Mouse (Mus musculus): ENCODE data around the gene Cpn2. TPM values are rescaled to one million over a fixed set of nuclear protein-coding genes. Genes with fewer than 3 reads are reported as not detected.

Cpn2 gene
- total RNA-seq (2014; rRNA removed), result not detected in 2 replicates
- polyA plus RNA-seq (2015; fragmentation: Nextera tagmentation; extraction: Ambion mirVana), result not detected in 2 replicates

GRCm38 (mm10) chr16:30267359-30267758 lies at the start of gene Cpn2:
Gene Cpn2 (minus strand): TSS chr16:30267499.
- no peak for TF ChIP-seq CTCF (IDR thresholded peaks at IDR 0.05)
- H3K36me3 ChIP-seq (ENCODE audit: insufficient read depth, low read length), result no peaks in the 10 kb centered on the region
- no peaks in the 10 kb centered on the region for H3K4me1 ChIP-seq (ENCODE audit: insufficient read depth, low read length)
- H3K27ac ChIP-seq (ENCODE audit: low read depth, low read length), result no peak within 1 kb of the TSS
- DNase-seq (ENCODE audit: low spot score) (no peak), ATAC-seq (ENCODE audit: low FRiP score) (no peak)
- H3K9me3 ChIP-seq (ENCODE audit: low read length), result no peaks in the 10 kb centered on the region
- no peaks in the 10 kb centered on the region for H3K27me3 ChIP-seq (ENCODE audit: insufficient read depth, low read length)
- no peak within 1 kb of the TSS for H3K4me2 ChIP-seq (ENCODE audit: low read depth, low read length, poor library complexity, severe bottlenecking)
- no peak within 1 kb of the TSS for H3K4me3 ChIP-seq (ENCODE audit: low read depth, low read length)
- WGBS, result 76% methylated on average over 5 of the region's 5 CpGs
- H3K9ac ChIP-seq (replicated peaks; ENCODE audit: low read length, poor library complexity, severe bottlenecking), result no peak within 1 kb of the TSS

- H3K27me3 ChIP-seq (ENCODE audit: insufficient read depth, low read length), result peaks cover 18% of the 10 kb centered on the region
- DNase-seq (ENCODE audit: low spot score), result peak; percentile 64
- no peak overlapping the region for H3K4me3 ChIP-seq (ENCODE audit: low read depth, low read length)
- H3K36me3 ChIP-seq (ENCODE audit: insufficient read depth, low read length), result no peaks in the 10 kb centered on the region
- H3K9me3 ChIP-seq (ENCODE audit: low read length), result no peaks in the 10 kb centered on the region
- H3K27ac ChIP-seq (ENCODE audit: low read depth, low read length), result no peak overlapping the region
- no peak for ATAC-seq (ENCODE audit: low FRiP score)
- no peaks in the 10 kb centered on the region for H3K4me1 ChIP-seq (ENCODE audit: insufficient read depth, low read length)
- peak; percentile 81 for TF ChIP-seq CTCF (IDR thresholded peaks at IDR 0.05)
- H3K4me2 ChIP-seq (ENCODE audit: low read depth, low read length, poor library complexity, severe bottlenecking), result no peak overlapping the region
- no peak overlapping the region for H3K9ac ChIP-seq (replicated peaks; ENCODE audit: low read length, poor library complexity, severe bottlenecking)
These were observed 46.9 kb upstream of the Cpn2 start for GRCm38 (mm10) chr16:30314236-30314635.

- TF ChIP-seq CTCF (IDR thresholded peaks at IDR 0.05), result no peak
- H3K36me3 ChIP-seq (ENCODE audit: insufficient read depth, low read length), result no peaks in the 10 kb centered on the region
- peak within 1 kb of the TSS; percentile 81 for H3K4me2 ChIP-seq (ENCODE audit: low read depth, low read length, poor library complexity, severe bottlenecking)
- H3K4me1 ChIP-seq (ENCODE audit: insufficient read depth, low read length), result peaks cover 6% of the 10 kb centered on the region; the same call in 1 of the 2 replicates
- H3K27me3 ChIP-seq (ENCODE audit: insufficient read depth, low read length), result peaks cover 32% of the 10 kb centered on the region
- DNase-seq (ENCODE audit: low spot score) (no peak), ATAC-seq (ENCODE audit: low FRiP score) (no peak)
- peak within 1 kb of the TSS; percentile 55 for H3K4me3 ChIP-seq (ENCODE audit: low read depth, low read length)
- no peaks in the 10 kb centered on the region for H3K9me3 ChIP-seq (ENCODE audit: low read length)
- no peak within 1 kb of the TSS; the same call in 1 of the 2 replicates for H3K9ac ChIP-seq (replicated peaks; ENCODE audit: low read length, poor library complexity, severe bottlenecking)
- no peak within 1 kb of the TSS for H3K27ac ChIP-seq (ENCODE audit: low read depth, low read length)
These were observed 43.3 kb upstream of the Cpn2 start, which contains the start of gene Gp5 for GRCm38 (mm10) chr16:30310647-30311046. Gene Gp5 (minus strand): TSS chr16:30310779.

- Histone ChIP-seq H3K9ac (replicated peaks; ENCODE audit: low read length, poor library complexity, severe bottlenecking) (no peak overlapping the region), H3K4me1 (ENCODE audit: insufficient read depth, low read length) (peaks cover 6% of the 10 kb centered on the region; the same call in 1 of the 2 replicates), H3K4me2 (ENCODE audit: low read depth, low read length, poor library complexity, severe bottlenecking) (peak overlapping the region; percentile 81), H3K36me3 (ENCODE audit: insufficient read depth, low read length) (no peaks in the 10 kb centered on the region), H3K27ac (ENCODE audit: low read depth, low read length) (no peak overlapping the region), H3K4me3 (ENCODE audit: low read depth, low read length) (no peak overlapping the region), H3K27me3 (ENCODE audit: insufficient read depth, low read length) (peaks cover 32% of the 10 kb centered on the region), H3K9me3 (ENCODE audit: low read length) (no peaks in the 10 kb centered on the region)
- ATAC-seq (ENCODE audit: low FRiP score), result no peak
- DNase-seq (ENCODE audit: low spot score), result no peak
- TF ChIP-seq CTCF (IDR thresholded peaks at IDR 0.05), result no peak
- WGBS, result 54% methylated on average over 8 of the region's 8 CpGs
These were observed 42.8 kb upstream of the Cpn2 start for GRCm38 (mm10) chr16:30310171-30310515.

GRCm38 (mm10) chr16:30309395-30310170 lies 42.3 kb upstream of the Cpn2 start:
- peak; percentile 36; the same call in 1 of the 2 replicates for ATAC-seq (ENCODE audit: low FRiP score)
- Histone ChIP-seq H3K4me3 (ENCODE audit: low read depth, low read length) (peak overlapping the region; percentile 55), H3K4me2 (ENCODE audit: low read depth, low read length, poor library complexity, severe bottlenecking) (peak overlapping the region; percentile 81), H3K36me3 (ENCODE audit: insufficient read depth, low read length) (no peaks in the 10 kb centered on the region), H3K27me3 (ENCODE audit: insufficient read depth, low read length) (peaks cover 32% of the 10 kb centered on the region), H3K4me1 (ENCODE audit: insufficient read depth, low read length) (peaks cover 6% of the 10 kb centered on the region; the same call in 1 of the 2 replicates), H3K9me3 (ENCODE audit: low read length) (no peaks in the 10 kb centered on the region), H3K27ac (ENCODE audit: low read depth, low read length) (no peak overlapping the region), H3K9ac (replicated peaks; ENCODE audit: low read length, poor library complexity, severe bottlenecking) (no peak overlapping the region; the same call in 1 of the 2 replicates)
- peak; percentile 27 for DNase-seq (ENCODE audit: low spot score)
- TF ChIP-seq CTCF (IDR thresholded peaks at IDR 0.05), result no peak
- WGBS, result 3% methylated on average over 34 of the region's 34 CpGs

Data from midbrain, postnatal 0 days (tissue).